Mouse (Mus musculus) liver, embryonic 11.5 days (tissue): ENCODE results near the gene Speg. TPM values are rescaled to one million over a fixed set of nuclear protein-coding genes. Genes with fewer than 3 reads are reported as not detected.

Experiments
- ATAC-seq: fragments of 200-750 bp; cut with Nextera tagmentation; replicated peaks from 2 replicates; pipeline ENCODE4 v1.8.0; 2017; ENCODE audit warnings: moderate number of reproducible peaks, mild to moderate bottlenecking, moderate TSS enrichment, moderate library complexity; ENCODE audit not compliant: low FRiP score
- DNase-seq: peaks from one replicate; pipeline ENCODE4 v3.0.0-alpha.2; 2017; ENCODE audit warnings: low spot score
- H3K27ac ChIP-seq: fragments of 300-500 bp; sonication (generic); 2 replicates; pipeline ENCODE4 v1.5.1; 2014; ENCODE audit warnings: mild to moderate bottlenecking, low read depth, low read length, control low read depth
- H3K27me3 ChIP-seq: fragments of 300-500 bp; sonication (generic); replicated peaks from 2 replicates; pipeline ENCODE4 v1.6.1; 2014; ENCODE audit warnings: low read length, mixed read lengths; ENCODE audit not compliant: control insufficient read depth, insufficient read depth
- H3K36me3 ChIP-seq: fragments of 300-500 bp; sonication (generic); 2 replicates; pipeline ENCODE4 v1.6.1; 2014; ENCODE audit warnings: mild to moderate bottlenecking, low read length, moderate library complexity, mixed read lengths; ENCODE audit not compliant: control insufficient read depth, insufficient read depth
- H3K4me1 ChIP-seq: fragments of 300-500 bp; sonication (generic); replicated peaks from 2 replicates; pipeline ENCODE4 v1.6.1; 2014; ENCODE audit warnings: low read length, mixed read lengths; ENCODE audit not compliant: control insufficient read depth, insufficient read depth
- H3K4me2 ChIP-seq: fragments of 300-500 bp; sonication (generic); 2 replicates; pipeline ENCODE4 v1.6.1; 2014; ENCODE audit warnings: mild to moderate bottlenecking, control low read depth, moderate library complexity
- H3K4me3 ChIP-seq: fragments of 300-500 bp; sonication (generic); 2 replicates; pipeline ENCODE4 v1.5.1; 2014; ENCODE audit warnings: low read depth, low read length, control low read depth
- H3K9ac ChIP-seq: fragments of 300-500 bp; sonication (generic); 2 replicates; pipeline ENCODE4 v1.6.1; 2014; ENCODE audit warnings: low read depth, low read length, control low read depth
- H3K9me3 ChIP-seq: fragments of 300-500 bp; sonication (generic); 2 replicates; pipeline ENCODE4 v1.6.1; 2016; ENCODE audit warnings: low read length, inconsistent platforms, mixed read lengths; ENCODE audit not compliant: control insufficient read depth
- WGBS: fragments of 180-500 bp; shearing (Covaris S2); extraction: QIAGEN DNeasy Blood & Tissue Kit; methylation state at CpG from one replicate; pipeline ENCODE4 v1.1.7; 2014; 5-methylcytosine and 5-hydroxymethylcytosine counted together
- polyA plus RNA-seq: library from polyadenylated mRNA; unstranded; fragments of >200 nt; fragmentation: Nextera tagmentation; extraction: Ambion mirVana; gene quantifications from 2 replicates; pipeline ENCODE4 v1.2.1, GENCODE M21; 2014

Gene Speg
- polyA plus RNA-seq, 1 experiment from 2014 or later: 32.3 TPM

DNA sequence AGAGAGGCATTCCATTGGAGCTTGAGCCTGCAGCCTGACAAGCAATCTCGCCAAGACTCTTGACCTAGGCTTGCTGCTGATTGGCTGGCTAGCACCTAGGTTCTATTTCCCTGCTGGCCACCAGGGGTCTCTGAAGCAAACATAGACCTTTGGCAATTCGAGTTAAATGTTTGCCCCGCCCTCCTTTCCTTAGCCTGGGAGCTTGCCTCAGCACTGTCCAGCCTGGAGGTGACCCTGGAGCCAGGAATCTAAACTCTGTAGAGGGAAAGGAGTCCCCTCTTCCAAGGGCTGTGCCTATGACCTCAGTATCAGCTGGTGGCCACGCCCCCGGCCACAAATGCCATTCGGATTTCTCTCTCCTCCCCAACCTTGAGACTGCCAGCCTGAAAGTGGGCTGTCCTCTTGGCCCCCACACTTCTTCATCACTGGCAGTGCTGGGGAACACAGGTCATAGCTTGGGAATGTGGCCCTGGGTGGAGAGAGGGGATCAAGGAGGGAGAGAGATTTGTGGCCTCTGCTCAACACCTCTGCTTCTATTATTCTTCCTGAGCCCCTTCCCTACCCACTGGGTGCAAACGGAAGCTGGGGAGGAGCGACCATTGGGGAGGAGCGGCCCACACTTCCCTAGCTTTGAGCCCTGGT, 23.8 kb downstream of the Speg start:
- peak overlapping the region; percentile 51 for H3K27ac ChIP-seq
- peak; percentile 44 for ATAC-seq
- H3K4me2 ChIP-seq: peak overlapping the region; percentile 60
- peaks cover 4% of the 10 kb centered on the region; the same call in 1 of the 2 replicates for H3K36me3 ChIP-seq
- H3K4me1 ChIP-seq: peaks cover 16% of the 10 kb centered on the region
- 5% methylated on average over 9 of the region's 9 CpGs for WGBS
- no peak overlapping the region for H3K9ac ChIP-seq
- no peaks in the 10 kb centered on the region for H3K9me3 ChIP-seq
- no peak overlapping the region for H3K4me3 ChIP-seq
- peak; percentile 64 for DNase-seq
- peaks cover 2% of the 10 kb centered on the region for H3K27me3 ChIP-seq

DNA sequence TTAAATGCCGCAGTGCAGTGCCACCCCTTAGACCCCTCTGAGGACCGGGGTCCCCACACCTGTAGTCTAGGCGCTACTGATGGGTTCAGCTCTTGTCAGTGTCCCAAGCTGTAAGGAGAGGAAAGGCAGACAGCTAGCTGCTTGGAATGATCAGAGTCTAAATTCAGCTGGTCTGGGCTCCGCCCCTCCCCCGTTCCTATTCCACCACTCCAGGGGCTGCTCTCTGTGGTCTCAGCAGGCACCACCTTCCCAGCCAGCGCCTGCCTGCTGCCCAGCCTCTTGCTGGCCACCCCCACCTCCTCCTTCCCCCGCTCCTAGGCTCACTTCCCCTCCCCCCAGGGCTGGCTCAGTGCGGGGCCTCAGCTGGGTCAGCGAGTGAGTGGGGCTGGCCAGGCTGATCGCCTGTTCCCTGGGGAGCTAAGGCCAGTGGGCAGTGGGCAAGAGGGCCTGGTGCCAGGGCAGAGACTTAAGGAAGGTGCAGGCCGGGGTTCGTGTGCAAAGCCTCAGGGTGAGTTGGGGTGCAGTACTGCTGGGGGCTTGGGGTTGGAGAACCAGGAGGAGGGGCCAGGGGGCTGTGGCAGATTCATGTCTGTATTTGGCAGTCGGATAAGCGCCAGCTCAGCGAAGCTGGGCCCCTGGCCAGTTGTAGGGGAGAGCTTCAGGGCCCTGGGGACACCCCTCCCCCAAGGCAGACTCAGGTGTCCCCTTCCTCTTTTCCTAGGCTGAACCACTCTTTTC, 24.8 kb downstream of the Speg start:
- Histone ChIP-seq H3K4me2 (peak overlapping the region; percentile 60), H3K9me3 (no peaks in the 10 kb centered on the region), H3K4me1 (peaks cover 16% of the 10 kb centered on the region), H3K36me3 (peaks cover 5% of the 10 kb centered on the region; the same call in 1 of the 2 replicates), H3K9ac (peak overlapping the region; percentile 56), H3K27me3 (no peaks in the 10 kb centered on the region), H3K4me3 (peak overlapping the region; percentile 37), H3K27ac (peak overlapping the region; percentile 73)
- WGBS: 11% methylated on average over 15 of the region's 15 CpGs
- peak; percentile 71 for DNase-seq
- ATAC-seq: peak; percentile 71

DNA sequence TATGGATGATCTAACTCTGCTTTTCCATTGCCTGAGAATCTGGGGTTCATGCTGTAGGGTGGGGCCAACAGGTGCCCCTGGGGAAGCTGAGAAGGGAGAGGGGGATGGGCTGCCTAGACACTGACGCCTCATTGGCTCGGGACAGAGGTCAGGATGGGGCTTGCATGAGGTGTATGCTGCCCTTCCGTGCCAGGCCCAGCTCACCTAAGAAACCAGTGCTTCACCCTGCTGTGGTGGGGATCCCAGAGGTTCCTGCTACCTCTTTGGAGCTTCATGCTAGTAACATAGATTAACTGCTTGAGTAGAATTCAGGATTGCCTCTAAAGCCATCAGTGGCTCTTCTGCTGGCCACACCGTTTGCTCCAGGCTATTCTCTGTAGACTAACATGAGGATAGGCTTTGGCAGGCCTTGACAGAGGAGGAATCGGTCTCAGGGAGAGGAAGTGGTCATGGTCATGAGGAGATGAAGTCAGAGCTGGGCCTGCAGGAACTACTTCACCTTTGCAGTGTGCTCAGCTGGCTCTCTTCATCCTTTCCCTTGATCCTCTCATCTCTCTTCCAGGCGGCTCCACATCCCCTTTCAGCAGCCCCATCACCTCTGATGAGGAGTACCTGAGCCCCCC, 25.5 kb downstream of the Speg start:
- no peaks in the 10 kb centered on the region for H3K27me3 ChIP-seq
- DNase-seq (no peak), ATAC-seq (no peak)
- peaks cover 16% of the 10 kb centered on the region for H3K4me1 ChIP-seq
- no peaks in the 10 kb centered on the region for H3K9me3 ChIP-seq
- H3K27ac ChIP-seq: peak overlapping the region; percentile 73; the same call in 1 of the 2 replicates
- peak overlapping the region; percentile 56 for H3K9ac ChIP-seq
- H3K36me3 ChIP-seq: peaks cover 7% of the 10 kb centered on the region; the same call in 1 of the 2 replicates
- WGBS: 32% methylated on average over 6 of the region's 6 CpGs
- peak overlapping the region; percentile 60 for H3K4me2 ChIP-seq
- H3K4me3 ChIP-seq: peak overlapping the region; percentile 37

DNA sequence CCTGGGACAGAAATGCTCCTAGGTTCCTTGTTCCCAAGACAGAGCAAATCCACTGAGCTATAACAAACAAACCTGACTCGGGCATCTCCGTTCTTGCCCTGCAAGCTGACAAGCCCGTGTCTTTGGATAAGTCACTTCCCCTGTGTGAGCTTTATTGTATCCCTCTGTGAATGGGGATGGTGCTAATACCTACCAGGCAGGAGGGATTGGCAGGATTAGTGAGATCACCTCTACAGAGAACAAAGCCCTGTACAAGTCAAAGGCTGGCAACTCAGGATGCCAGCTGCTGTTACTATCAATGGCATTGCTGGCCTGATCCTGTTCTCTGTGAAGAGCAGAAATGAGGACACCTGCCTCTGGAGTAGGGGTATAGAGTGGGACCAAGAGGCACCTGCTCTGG, 30.4 kb downstream of the Speg start:
- Histone ChIP-seq H3K36me3 (peaks cover 7% of the 10 kb centered on the region; the same call in 1 of the 2 replicates), H3K27ac (no peak overlapping the region), H3K4me3 (no peak overlapping the region), H3K27me3 (0 out of 2 replicates have a peak, but pooled peaks cover 3% of the 10 kb centered on the region), H3K9me3 (no peaks in the 10 kb centered on the region), H3K4me1 (no peaks in the 10 kb centered on the region), H3K9ac (no peak overlapping the region), H3K4me2 (no peak overlapping the region)
- WGBS: 80% methylated on average over 3 of the region's 3 CpGs
- DNase-seq (no peak), ATAC-seq (no peak)

DNA sequence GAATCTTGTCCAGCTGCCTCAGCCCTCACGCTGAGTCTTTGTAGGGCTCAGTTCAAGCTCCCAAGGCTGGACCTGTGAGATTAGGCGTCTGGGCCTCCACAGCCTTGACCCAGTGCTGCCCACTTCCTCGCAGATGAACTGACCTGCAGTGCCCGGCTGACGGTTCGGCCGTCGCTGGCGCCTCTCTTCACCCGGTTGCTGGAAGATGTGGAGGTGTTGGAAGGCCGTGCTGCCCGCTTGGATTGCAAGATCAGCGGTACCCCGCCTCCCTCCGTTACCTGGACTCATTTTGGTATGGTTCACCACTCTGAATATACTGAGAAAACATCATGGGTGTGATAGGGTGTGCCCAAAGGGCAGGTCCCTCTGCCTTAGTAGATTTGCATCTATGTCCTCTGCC, 31.1 kb downstream of the Speg start:
- DNase-seq (no peak), ATAC-seq (no peak)
- Histone ChIP-seq H3K4me1 (no peaks in the 10 kb centered on the region), H3K9me3 (no peaks in the 10 kb centered on the region), H3K27ac (no peak overlapping the region), H3K9ac (no peak overlapping the region), H3K4me2 (no peak overlapping the region), H3K36me3 (peaks cover 7% of the 10 kb centered on the region; the same call in 1 of the 2 replicates), H3K4me3 (no peak overlapping the region), H3K27me3 (0 out of 2 replicates have a peak, but pooled peaks cover 3% of the 10 kb centered on the region)
- 91% methylated on average over 15 of the region's 15 CpGs for WGBS

DNA sequence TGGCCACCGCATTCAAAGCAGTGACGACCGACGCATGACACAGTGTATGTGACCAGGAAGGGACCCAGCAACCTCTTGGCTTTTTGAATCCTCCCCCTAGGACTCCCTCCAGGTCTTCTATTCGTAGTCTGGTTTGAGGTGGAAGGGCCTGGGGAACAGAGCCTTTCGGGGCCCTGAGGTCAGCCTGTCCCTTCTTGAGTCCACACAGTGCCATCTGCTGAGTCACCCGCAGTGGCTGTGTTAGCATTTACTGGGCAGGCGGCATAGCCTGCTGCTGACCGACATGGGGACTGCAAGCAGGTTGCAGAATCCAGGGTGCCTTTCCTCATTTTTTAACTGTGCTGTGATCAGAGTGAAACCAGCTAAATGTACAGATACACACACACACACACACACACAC, 32.0 kb downstream of the Speg start:
- Histone ChIP-seq H3K27ac (no peak overlapping the region), H3K4me2 (no peak overlapping the region), H3K27me3 (0 out of 2 replicates have a peak, but pooled peaks cover 3% of the 10 kb centered on the region), H3K4me1 (no peaks in the 10 kb centered on the region), H3K9ac (no peak overlapping the region), H3K36me3 (peaks cover 5% of the 10 kb centered on the region; the same call in 1 of the 2 replicates), H3K9me3 (no peaks in the 10 kb centered on the region), H3K4me3 (no peak overlapping the region)
- ATAC-seq: no peak
- WGBS: 83% methylated on average over 9 of the region's 9 CpGs
- no peak for DNase-seq

DNA sequence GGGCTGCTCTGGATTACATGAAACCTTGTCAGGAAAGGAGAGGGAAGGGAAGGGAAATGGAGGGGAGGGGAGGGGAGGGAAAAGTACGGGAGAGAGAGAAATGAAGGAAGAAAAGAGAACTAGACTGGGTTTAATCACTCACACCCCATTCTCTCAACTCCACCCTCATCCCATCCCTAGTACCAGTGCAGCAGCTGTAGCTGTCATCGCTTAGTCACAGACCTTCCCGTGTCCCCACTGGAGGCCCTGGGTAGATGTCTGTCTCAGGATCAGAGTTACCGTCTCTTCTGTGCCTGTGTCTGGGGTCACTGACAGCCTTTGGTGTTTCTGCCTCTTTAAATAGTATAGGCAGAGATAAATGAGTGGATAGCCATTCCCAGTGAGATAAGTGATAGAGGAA, 33.1 kb downstream of the Speg start:
- H3K27me3 ChIP-seq: 0 out of 2 replicates have a peak, but pooled peaks cover 3% of the 10 kb centered on the region
- H3K9me3 ChIP-seq: no peaks in the 10 kb centered on the region
- H3K4me3 ChIP-seq: no peak overlapping the region
- ATAC-seq (no peak), DNase-seq (no peak)
- peaks cover 5% of the 10 kb centered on the region; the same call in 1 of the 2 replicates for H3K36me3 ChIP-seq
- no peak overlapping the region for H3K27ac ChIP-seq
- no peak overlapping the region for H3K4me2 ChIP-seq
- no peaks in the 10 kb centered on the region for H3K4me1 ChIP-seq
- 62% methylated on average over 4 of the region's 4 CpGs for WGBS
- H3K9ac ChIP-seq: no peak overlapping the region

DNA sequence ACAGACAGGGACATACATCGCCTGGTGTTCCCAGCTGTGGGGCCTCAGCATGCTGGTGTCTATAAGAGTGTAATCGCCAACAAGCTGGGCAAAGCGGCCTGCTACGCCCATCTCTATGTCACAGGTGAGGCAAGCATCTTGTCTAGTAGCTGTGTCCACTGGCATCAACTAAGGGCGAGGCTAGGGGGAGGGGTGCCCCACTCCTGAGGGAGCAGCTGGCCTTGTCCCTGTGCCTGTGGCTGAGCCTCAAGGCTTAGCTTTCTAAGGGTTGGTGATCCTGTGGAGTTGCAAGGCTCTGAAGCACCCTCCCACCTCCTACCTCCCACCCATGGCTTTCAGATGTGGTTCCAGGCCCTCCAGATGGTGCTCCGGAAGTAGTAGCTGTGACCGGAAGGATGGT, 34.9 kb downstream of the Speg start:
- H3K4me3 ChIP-seq: no peak overlapping the region
- no peak overlapping the region for H3K27ac ChIP-seq
- no peak overlapping the region for H3K9ac ChIP-seq
- ATAC-seq: no peak
- H3K4me1 ChIP-seq: no peaks in the 10 kb centered on the region
- no peak for DNase-seq
- H3K9me3 ChIP-seq: no peaks in the 10 kb centered on the region
- H3K36me3 ChIP-seq: peaks cover 2% of the 10 kb centered on the region; the same call in 1 of the 2 replicates
- 0 out of 2 replicates have a peak, but pooled peaks cover 3% of the 10 kb centered on the region for H3K27me3 ChIP-seq
- WGBS: 82% methylated on average over 7 of the region's 7 CpGs
- H3K4me2 ChIP-seq: no peak overlapping the region
